Mouse (Mus musculus): ENCODE results near the gene Ddx52. TPM values are rescaled to one million over a fixed set of nuclear protein-coding genes. Genes with fewer than 3 reads are reported as not detected.

Ddx52 gene
- total and polyA plus RNA-seq, 2 experiments from 2014 or later = 14.6 to 16.3 TPM

GRCm38 (mm10) chr11:83963991-83964921 lies 22.4 kb downstream of the Ddx52 start, which contains the start of gene Synrg:
Gene Synrg (plus strand): TSS chr11:83964428.
- Histone ChIP-seq H3K27me3 (ENCODE audit: insufficient read depth, low read length) (no peaks in the 10 kb centered on the region), H3K4me3 (ENCODE audit: low read depth, low read length) (peak within 1 kb of the TSS; percentile 77), H3K36me3 (ENCODE audit: insufficient read depth, low read length) (peaks cover 21% of the 10 kb centered on the region), H3K4me2 (ENCODE audit: low read depth, low read length, poor library complexity, severe bottlenecking) (peak within 1 kb of the TSS; percentile 45), H3K27ac (ENCODE audit: low read depth, low read length) (peak within 1 kb of the TSS; percentile 93), H3K4me1 (ENCODE audit: insufficient read depth, low read length) (peaks cover 6% of the 10 kb centered on the region; the same call in 1 of the 2 replicates), H3K9me3 (ENCODE audit: low read length) (no peaks in the 10 kb centered on the region), H3K9ac (replicated peaks; ENCODE audit: low read length, poor library complexity, severe bottlenecking) (peak within 1 kb of the TSS; percentile 93)
- no peak for TF ChIP-seq CTCF (IDR thresholded peaks at IDR 0.05)
- DNase-seq (ENCODE audit: low spot score) (peak; percentile 93), ATAC-seq (ENCODE audit: low FRiP score) (peak; percentile 96)
- WGBS = 2% methylated on average over 57 of the region's 76 CpGs

GRCm38 (mm10) chr11:83967436-83968204 lies 25.8 kb downstream of the Ddx52 start:
- Histone ChIP-seq H3K27ac (ENCODE audit: low read depth, low read length) (no peak overlapping the region), H3K4me3 (ENCODE audit: low read depth, low read length) (no peak overlapping the region), H3K4me2 (ENCODE audit: low read depth, low read length, poor library complexity, severe bottlenecking) (no peak overlapping the region), H3K9ac (replicated peaks; ENCODE audit: low read length, poor library complexity, severe bottlenecking) (no peak overlapping the region), H3K9me3 (ENCODE audit: low read length) (no peaks in the 10 kb centered on the region), H3K36me3 (ENCODE audit: insufficient read depth, low read length) (peaks cover 14% of the 10 kb centered on the region), H3K27me3 (ENCODE audit: insufficient read depth, low read length) (no peaks in the 10 kb centered on the region), H3K4me1 (ENCODE audit: insufficient read depth, low read length) (peaks cover 6% of the 10 kb centered on the region; the same call in 1 of the 2 replicates)
- TF ChIP-seq CTCF (IDR thresholded peaks at IDR 0.05) = peak; percentile 44
- WGBS = 55% methylated on average over 8 of the region's 8 CpGs
- ATAC-seq (ENCODE audit: low FRiP score) = no peak
- no peak for DNase-seq (ENCODE audit: low spot score)

- H3K4me3 ChIP-seq (ENCODE audit: low read depth, low read length) = no peak overlapping the region
- no peak for TF ChIP-seq CTCF (IDR thresholded peaks at IDR 0.05)
- H3K9me3 ChIP-seq (ENCODE audit: low read length) = no peaks in the 10 kb centered on the region
- no peak overlapping the region for H3K9ac ChIP-seq (replicated peaks; ENCODE audit: low read length, poor library complexity, severe bottlenecking)
- H3K4me2 ChIP-seq (ENCODE audit: low read depth, low read length, poor library complexity, severe bottlenecking) = no peak overlapping the region
- peaks cover 6% of the 10 kb centered on the region; the same call in 1 of the 2 replicates for H3K4me1 ChIP-seq (ENCODE audit: insufficient read depth, low read length)
- no peak overlapping the region for H3K27ac ChIP-seq (ENCODE audit: low read depth, low read length)
- WGBS = 87% methylated on average over 6 of the region's 6 CpGs
- peaks cover 13% of the 10 kb centered on the region; the same call in 1 of the 2 replicates for H3K36me3 ChIP-seq (ENCODE audit: insufficient read depth, low read length)
- ATAC-seq (ENCODE audit: low FRiP score) (no peak), DNase-seq (ENCODE audit: low spot score) (no peak)
- H3K27me3 ChIP-seq (ENCODE audit: insufficient read depth, low read length) = no peaks in the 10 kb centered on the region
These were observed 26.3 kb downstream of the Ddx52 start for GRCm38 (mm10) chr11:83968205-83968575.

- H3K27me3 ChIP-seq (ENCODE audit: insufficient read depth, low read length) = no peaks in the 10 kb centered on the region
- no peak for DNase-seq (ENCODE audit: low spot score)
- TF ChIP-seq CTCF (IDR thresholded peaks at IDR 0.05) = no peak
- peaks cover 6% of the 10 kb centered on the region; the same call in 1 of the 2 replicates for H3K4me1 ChIP-seq (ENCODE audit: insufficient read depth, low read length)
- H3K4me2 ChIP-seq (ENCODE audit: low read depth, low read length, poor library complexity, severe bottlenecking) = no peak overlapping the region
- H3K9ac ChIP-seq (replicated peaks; ENCODE audit: low read length, poor library complexity, severe bottlenecking) = no peak overlapping the region
- H3K9me3 ChIP-seq (ENCODE audit: low read length) = no peaks in the 10 kb centered on the region
- no peak overlapping the region for H3K4me3 ChIP-seq (ENCODE audit: low read depth, low read length)
- peaks cover 13% of the 10 kb centered on the region; the same call in 1 of the 2 replicates for H3K36me3 ChIP-seq (ENCODE audit: insufficient read depth, low read length)
- WGBS = 94% methylated on average over 3 of the region's 3 CpGs
- H3K27ac ChIP-seq (ENCODE audit: low read depth, low read length) = no peak overlapping the region
- ATAC-seq (ENCODE audit: low FRiP score) = no peak
These were observed 27.2 kb downstream of the Ddx52 start for GRCm38 (mm10) chr11:83969040-83969439.

GRCm38 (mm10) chr11:83974561-83975346 lies 32.9 kb downstream of the Ddx52 start:
- WGBS = 57% methylated on average over 7 of the region's 7 CpGs
- Histone ChIP-seq H3K9me3 (ENCODE audit: low read length) (no peaks in the 10 kb centered on the region), H3K27ac (ENCODE audit: low read depth, low read length) (no peak overlapping the region), H3K27me3 (ENCODE audit: insufficient read depth, low read length) (no peaks in the 10 kb centered on the region), H3K36me3 (ENCODE audit: insufficient read depth, low read length) (peaks cover 57% of the 10 kb centered on the region), H3K4me2 (ENCODE audit: low read depth, low read length, poor library complexity, severe bottlenecking) (no peak overlapping the region), H3K4me1 (ENCODE audit: insufficient read depth, low read length) (no peaks in the 10 kb centered on the region), H3K4me3 (ENCODE audit: low read depth, low read length) (no peak overlapping the region), H3K9ac (replicated peaks; ENCODE audit: low read length, poor library complexity, severe bottlenecking) (no peak overlapping the region)
- TF ChIP-seq CTCF (IDR thresholded peaks at IDR 0.05) = no peak
- DNase-seq (ENCODE audit: low spot score) (no peak), ATAC-seq (ENCODE audit: low FRiP score) (no peak)
